Mouse (Mus musculus) erythroblast, embryonic 14.5 days (primary cell): ENCODE measurements at regions not wholly inside any gene's neighbourhood (a gene's known extent, or its start where the extent isn't known, plus 50 kb on each side); places are given as distances from the start of the nearest gene placed in this dataset.

ENCODE experiments used
- GATA1 ChIP-seq: IDR thresholded peaks from 2 replicates; pipeline ENCODE4 v1.6.1; 2012; ENCODE audit warnings: low read length, inconsistent platforms, mixed read lengths
- TAL1 ChIP-seq: IDR thresholded peaks from 3 replicates; pipeline ENCODE4 v1.6.1; 2012; ENCODE audit warnings: low read length, inconsistent platforms, mixed read lengths

DNA sequence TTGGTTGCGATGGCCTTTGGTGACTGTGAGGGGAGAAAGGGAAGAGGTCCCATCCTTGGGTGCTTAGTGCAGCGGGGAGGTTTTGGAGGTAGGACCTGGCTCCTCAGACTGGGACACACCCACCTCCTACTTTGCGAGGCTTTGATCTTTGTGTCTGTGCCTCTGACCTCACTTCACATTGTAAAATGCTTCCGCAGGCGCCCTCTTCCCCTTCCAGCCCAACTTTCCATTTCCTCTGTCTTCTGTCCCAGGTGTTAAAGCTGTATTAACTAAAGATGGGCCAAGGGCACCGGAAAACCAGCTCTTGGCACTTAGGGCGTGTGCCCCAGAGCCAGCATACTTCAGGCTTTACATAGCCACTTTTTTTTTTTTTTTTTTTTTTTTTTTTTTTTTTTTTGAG lies 70.3 kb downstream of the Zfp281 start:
- no peak for TF ChIP-seq GATA1
- TF ChIP-seq TAL1, result no peak; the same call in 2 of the 3 replicates
